Mouse (Mus musculus) CH12.LX (cell line): ENCODE measurements at regions not wholly inside any gene's neighbourhood (a gene's known extent, or its start where the extent isn't known, plus 50 kb on each side); places are given as distances from the start of the nearest gene placed in this dataset.

Experiments
- DNase-seq: peaks from one replicate; pipeline ENCODE4 v3.0.0-alpha.2; 2013; ENCODE audit errors: extremely low read depth
- H3K27ac ChIP-seq: 2 replicates; pipeline ENCODE4 v1.5.1; 2012; ENCODE audit warnings: low read depth, mild to moderate bottlenecking, control low read depth, moderate library complexity; ENCODE audit not compliant: insufficient read depth
- H3K27me3 ChIP-seq: replicated peaks from 2 replicates; pipeline ENCODE3; 2012; ENCODE audit warnings: inconsistent platforms
- H3K36me3 ChIP-seq, 2 experiments: replicated peaks in 1 of 2; 2 replicates each; pipeline versions ENCODE3 to v1.6.1; 2012; ENCODE audit warnings: inconsistent platforms in 1 of 2, low read length in 1 of 2, mild to moderate bottlenecking in 1 of 2, mixed read lengths in 1 of 2, moderate library complexity in 1 of 2; ENCODE audit not compliant: control insufficient read depth in 1 of 2, insufficient read depth in 1 of 2
- H3K4me1 ChIP-seq, 2 experiments: 2 replicates each; pipeline ENCODE4 v1.6.1; 2012; ENCODE audit warnings: inconsistent platforms in 1 of 2, moderate library complexity in 1 of 2; ENCODE audit not compliant: insufficient read depth in 2 of 2, control insufficient read depth in 1 of 2
- H3K4me2 ChIP-seq: 2 replicates; pipeline ENCODE4 v1.6.1; 2012; ENCODE audit warnings: low read depth, mild to moderate bottlenecking, control low read depth; ENCODE audit not compliant: poor library complexity, insufficient read depth, severe bottlenecking
- H3K4me3 ChIP-seq, 3 experiments: fragments of 150-350 bp in 1 of 3; sonication (generic) in 1 of 3; replicated peaks in 1 of 3; 2 replicates each; pipeline versions ENCODE3 to v1.5.1; 2011 to 2012; ENCODE audit warnings: low read depth in 2 of 3, low read length in 2 of 3, mild to moderate bottlenecking in 2 of 3, moderate library complexity in 2 of 3, control low read depth in 1 of 3, improper control_type of control experiment in 1 of 3, inconsistent platforms in 1 of 3, mixed read lengths in 1 of 3; ENCODE audit not compliant: poor library complexity in 1 of 3
- H3K79me2 ChIP-seq: replicated peaks from 2 replicates; pipeline ENCODE4 v1.6.1; 2012; ENCODE audit warnings: mild to moderate bottlenecking, moderate library complexity; ENCODE audit not compliant: control insufficient read depth, poor library complexity, insufficient read depth, severe bottlenecking; ENCODE audit errors: extremely low read depth
- H3K9ac ChIP-seq: 2 replicates; pipeline ENCODE4 v1.6.1; 2012; ENCODE audit warnings: low read depth, mild to moderate bottlenecking, control low read depth, moderate library complexity; ENCODE audit not compliant: insufficient read depth
- H3K9me3 ChIP-seq: replicated peaks from 2 replicates; pipeline ENCODE3; 2012; ENCODE audit warnings: low read length, inconsistent platforms, mixed read lengths
- CHD2 ChIP-seq: IDR thresholded peaks from 2 replicates; pipeline ENCODE4 v1.6.1; 2011; ENCODE audit warnings: low read length, improper control_type of control experiment
- CTCF ChIP-seq, 2 experiments: IDR thresholded peaks in 1 of 2; conservative IDR thresholded peaks in 1 of 2; 2 replicates each; pipeline ENCODE4 v1.5.1; 2011 to 2012; ENCODE audit warnings: low read depth in 2 of 2, low read length in 2 of 2, improper control_type of control experiment in 1 of 2, inconsistent platforms in 1 of 2, mild to moderate bottlenecking in 1 of 2, moderate library complexity in 1 of 2
- EP300 ChIP-seq: IDR thresholded peaks from 2 replicates; pipeline ENCODE4 v1.6.1; 2011; ENCODE audit warnings: low read length, improper control_type of control experiment
- ETS1 ChIP-seq: conservative IDR thresholded peaks from 2 replicates; pipeline ENCODE4 v1.6.1; 2012; ENCODE audit warnings: low read depth, mild to moderate bottlenecking, inconsistent platforms, low read length, improper control_type of control experiment, moderate library complexity
- IRF4 ChIP-seq: IDR thresholded peaks from 2 replicates; pipeline ENCODE4 v1.6.1; 2014; ENCODE audit warnings: low read depth, mild to moderate bottlenecking, inconsistent platforms, low read length, improper control_type of control experiment
- JUND ChIP-seq: conservative IDR thresholded peaks from 2 replicates; pipeline ENCODE4 v1.6.1; 2011; ENCODE audit warnings: low read depth, low read length, improper control_type of control experiment
- MAFK ChIP-seq: IDR thresholded peaks from 2 replicates; pipeline ENCODE4 v1.6.1; 2011; ENCODE audit warnings: low read length, improper control_type of control experiment; ENCODE audit not compliant: insufficient replicate concordance
- MAX ChIP-seq: IDR thresholded peaks from 2 replicates; pipeline ENCODE4 v1.6.1; 2011; ENCODE audit warnings: low read length, improper control_type of control experiment
- MAZ ChIP-seq: IDR thresholded peaks from 2 replicates; pipeline ENCODE4 v1.6.1; 2012; ENCODE audit warnings: low read depth, mild to moderate bottlenecking, inconsistent platforms, low read length, improper control_type of control experiment, moderate library complexity
- MXI1 ChIP-seq: IDR thresholded peaks from 2 replicates; pipeline ENCODE4 v1.6.1; 2011; ENCODE audit warnings: mild to moderate bottlenecking, low read depth, low read length, improper control_type of control experiment
- MYC ChIP-seq: IDR thresholded peaks from 2 replicates; pipeline ENCODE4 v1.6.1; 2011; ENCODE audit warnings: low read depth, mild to moderate bottlenecking, improper control_type of control experiment, low read length
- NELFE ChIP-seq: IDR thresholded peaks from 2 replicates; pipeline ENCODE4 v1.6.1; 2011; ENCODE audit warnings: low read depth, low read length, improper control_type of control experiment
- NRF1 ChIP-seq: IDR thresholded peaks from 2 replicates; pipeline ENCODE4 v1.6.1; 2014; ENCODE audit warnings: low read depth, mild to moderate bottlenecking, inconsistent platforms, low read length, improper control_type of control experiment, moderate library complexity
- POLR2A ChIP-seq: IDR thresholded peaks from 2 replicates; pipeline ENCODE4 v1.6.1; 2011; ENCODE audit warnings: low read depth, mild to moderate bottlenecking, improper control_type of control experiment, low read length
- RAD21 ChIP-seq: IDR thresholded peaks from 2 replicates; pipeline ENCODE4 v1.6.1; 2011; ENCODE audit warnings: low read depth, mild to moderate bottlenecking, low read length, improper control_type of control experiment, moderate library complexity
- SIN3A ChIP-seq: IDR thresholded peaks from 2 replicates; pipeline ENCODE4 v1.6.1; 2012; ENCODE audit warnings: low read length, improper control_type of control experiment, inconsistent platforms
- SMC3 ChIP-seq: IDR thresholded peaks from 2 replicates; pipeline ENCODE4 v1.6.1; 2011; ENCODE audit warnings: low read depth, low read length, improper control_type of control experiment
- TBP ChIP-seq: conservative IDR thresholded peaks from 2 replicates; pipeline ENCODE4 v1.6.1; 2011; ENCODE audit warnings: low read depth, low read length, improper control_type of control experiment
- USF2 ChIP-seq: conservative IDR thresholded peaks from 2 replicates; pipeline ENCODE4 v1.6.1; 2011; ENCODE audit warnings: low read depth, low read length, improper control_type of control experiment
- ZKSCAN1 ChIP-seq: IDR thresholded peaks from 2 replicates; pipeline ENCODE4 v1.6.1; 2012; ENCODE audit warnings: low read depth, inconsistent platforms, low read length, improper control_type of control experiment, borderline replicate concordance
- ZMIZ1 ChIP-seq: IDR thresholded peaks from 2 replicates; pipeline ENCODE4 v1.6.1; 2012; ENCODE audit warnings: low read depth, mild to moderate bottlenecking, inconsistent platforms, low read length, improper control_type of control experiment
- ZNF384 ChIP-seq: IDR thresholded peaks from 2 replicates; pipeline ENCODE4 v1.6.1; 2012; ENCODE audit warnings: low read depth, low read length, improper control_type of control experiment, inconsistent platforms
- dilution Hi-C: fragments of 300-500 bp; cut with MboI; formaldehyde crosslinking; loops from 2 replicates; pipeline ENCODE4 v1.14.3; 2020; ENCODE audit warnings: low sequenced_read_pairs; ENCODE audit not compliant: extremely low pct_unique_long_range_greater_than_20kb, extremely low pct_ligation_motif_present
- in situ Hi-C: fragments of 300-500 bp; cut with MboI; formaldehyde crosslinking; loops from 3 replicates; pipeline ENCODE4 v1.14.3; 2019; ENCODE audit warnings: low sequenced_read_pairs, low pct_ligation_motif_present, low pct_unique_long_range_greater_than_20kb, mixed read lengths

DNA sequence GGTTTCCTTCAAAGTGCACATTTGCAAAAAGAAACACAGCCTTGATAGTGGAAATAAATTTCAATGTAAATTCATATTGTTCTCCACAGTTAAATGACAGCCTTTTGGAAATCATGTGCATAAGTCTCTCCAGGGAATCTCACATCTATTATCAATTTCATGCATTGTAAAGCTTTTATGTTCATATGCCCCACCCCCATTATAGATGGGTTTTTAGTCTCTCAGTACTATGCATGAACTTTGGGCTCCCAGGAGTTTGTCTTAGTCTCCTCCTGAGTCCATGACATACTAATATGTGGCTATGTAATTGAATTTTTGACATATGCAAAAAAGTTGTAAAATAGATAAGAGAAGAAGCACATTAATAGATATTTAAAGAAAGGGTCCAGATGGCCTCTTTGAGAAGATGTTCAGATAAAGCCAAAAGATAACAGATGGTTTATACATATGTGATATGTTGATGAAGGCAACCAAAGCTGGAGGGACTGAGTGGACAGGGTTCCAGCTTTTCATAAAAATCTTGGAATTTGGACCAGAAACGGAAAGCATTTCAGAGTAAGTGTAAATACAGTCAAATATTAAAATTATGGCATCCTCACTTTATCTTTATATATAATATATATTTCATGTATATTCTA, 442.9 kb downstream of the Chl1 start:
- no peaks in the 10 kb centered on the region for H3K79me2 ChIP-seq

GRCm38 (mm10) chr6:103959002-103959401, 448.6 kb downstream of the Chl1 start:
- Histone ChIP-seq H3K27ac (no peak overlapping the region), H3K9ac (no peak overlapping the region), H3K4me3 (no peak overlapping the region), H3K79me2 (no peaks in the 10 kb centered on the region), H3K36me3 (no peaks in the 10 kb centered on the region), H3K4me1 (no peaks in the 10 kb centered on the region), H3K4me2 (no peak overlapping the region), H3K27me3 (no peaks in the 10 kb centered on the region), H3K9me3 (peaks cover 25% of the 10 kb centered on the region)
- no peak for DNase-seq
- dilution Hi-C loops, result no loop called here
- TF ChIP-seq MAZ (no peak), SIN3A (no peak), EP300 (no peak), NELFE (no peak), JUND (no peak), MXI1 (no peak), SMC3 (no peak), TBP (no peak), ZKSCAN1 (no peak), CTCF (conservative IDR thresholded peaks at IDR 0.05 in 1 of 2, IDR thresholded peaks at IDR 0.05 in 1 of 2; ENCODE audit: low read depth in 2 of 2, low read length in 2 of 2) (no peak), POLR2A (no peak), CHD2 (no peak), MAX (no peak), MAFK (no peak), MYC (no peak)
- in situ Hi-C loops, result no loop called here

More for the DNA sequence above, 442.9 kb downstream of the Chl1 start:
- no peaks in the 10 kb centered on the region for H3K36me3 ChIP-seq
- no peaks in the 10 kb centered on the region for H3K27me3 ChIP-seq
- TF ChIP-seq RAD21 (no peak), ZMIZ1 (no peak), NELFE (no peak), USF2 (no peak), ZKSCAN1 (no peak), ZNF384 (no peak), NRF1 (no peak), ETS1 (no peak), IRF4 (no peak)
- TF ChIP-seq, all 38 proteins: peak for 0
- in situ Hi-C loops (no loop called here), dilution Hi-C loops (no loop called here)
- no peak for DNase-seq
- Histone ChIP-seq H3K4me2 (no peak overlapping the region), H3K4me3 (no peak overlapping the region), H3K4me1 (no peaks in the 10 kb centered on the region), H3K9me3 (peaks cover 16% of the 10 kb centered on the region), H3K9ac (no peak overlapping the region), H3K27ac (no peak overlapping the region)
